Comparison of ENCODE assay signal across 10 mouse cellular contexts in the genomic region with DNA sequence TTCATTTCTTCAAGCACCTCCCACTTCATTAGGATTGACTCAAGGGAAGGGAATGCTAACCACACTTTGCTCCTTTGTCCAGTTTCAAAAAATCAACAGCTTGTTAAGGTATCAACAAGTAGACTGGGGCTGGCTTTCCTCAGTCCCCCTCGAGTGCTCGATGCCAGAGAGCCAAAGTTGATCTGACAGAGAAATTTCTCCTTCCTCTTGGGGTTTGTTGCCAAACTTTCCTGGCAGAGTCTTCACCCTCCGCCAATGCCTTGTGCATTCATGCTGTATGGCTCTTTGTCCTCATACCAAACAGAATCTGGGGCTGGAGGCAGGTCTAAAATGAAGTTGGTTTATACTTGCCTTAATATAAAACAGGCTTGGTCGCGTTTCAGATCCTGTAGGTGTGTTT.
DNase-seq lines count a peak whose midpoint lies in the region; ATAC-seq lines count a peak whose summit lies in the region.
"Had no signal": no experiment of that assay in that cellular context is flagged by ENCODE, and none has a peak within 500 bp of the region (broad histone marks: within the 10 kb centered on the region; RNA-seq: fewer than 3 reads in every experiment).

No protein-coding gene starts in this region.

- H3K36me3 ChIP-seq in heart, embryonic 12.5 days: no peaks in the 10 kb centered on the region
- no peaks in the 10 kb centered on the region for H3K36me3 ChIP-seq in embryonic facial prominence, embryonic 13.5 days
- H3K36me3 ChIP-seq in limb, embryonic 12.5 days: no peaks in the 10 kb centered on the region

- WGBS in heart, embryonic 12.5 days: 53% methylated on average over 5 of the region's 5 CpGs
- 36% methylated on average over 5 of the region's 5 CpGs for WGBS in embryonic facial prominence, embryonic 13.5 days
- WGBS in limb, embryonic 12.5 days: 59% methylated on average over 5 of the region's 5 CpGs

- no peak for ATAC-seq in heart, embryonic 12.5 days (ENCODE audit: insufficient number of reproducible peaks, low FRiP score)
- peak; percentile 81 for ATAC-seq in embryonic facial prominence, embryonic 13.5 days (ENCODE audit: insufficient number of reproducible peaks, insufficient read depth, low FRiP score, low TSS enrichment, low read depth)
- ATAC-seq in limb, embryonic 12.5 days (ENCODE audit: insufficient number of reproducible peaks, insufficient read depth, low FRiP score, low TSS enrichment, low read depth): no peak
- ATAC-seq: CD4-positive, CD25-positive, alpha-beta regulatory T cell, adult 4 months; intestine, postnatal 0 days had no signal

- intact Hi-C loops in heart, postnatal 10 days (cut with DNase I): no loop called here
- intact Hi-C loops in left cerebral cortex, postnatal 4 days (cut with DNase I): no loop called here

- peaks cover 16% of the 10 kb centered on the region for H3K4me1 ChIP-seq in heart, embryonic 12.5 days (replicated peaks)
- H3K4me1 ChIP-seq in embryonic facial prominence, embryonic 13.5 days: peaks cover 20% of the 10 kb centered on the region
- H3K4me1 ChIP-seq in limb, embryonic 12.5 days (replicated peaks): peaks cover 3% of the 10 kb centered on the region; the same call in 1 of the 2 replicates

- no peak overlapping the region for H3K4me2 ChIP-seq in heart, embryonic 12.5 days
- H3K4me2 ChIP-seq in embryonic facial prominence, embryonic 13.5 days: peak overlapping the region; percentile 36
- H3K4me2 ChIP-seq in limb, embryonic 12.5 days: no peak overlapping the region

- H3K9ac ChIP-seq in heart, embryonic 12.5 days: no peak overlapping the region
- no peak overlapping the region for H3K9ac ChIP-seq in embryonic facial prominence, embryonic 13.5 days
- no peak overlapping the region for H3K9ac ChIP-seq in limb, embryonic 12.5 days (replicated peaks)

- H3K4me3 ChIP-seq in heart, embryonic 12.5 days: no peak overlapping the region
- no peak overlapping the region for H3K4me3 ChIP-seq in embryonic facial prominence, embryonic 13.5 days
- H3K4me3 ChIP-seq in limb, embryonic 12.5 days (replicated peaks): no peak overlapping the region

- no peaks in the 10 kb centered on the region for H3K27me3 ChIP-seq in heart, embryonic 12.5 days (replicated peaks)
- no peaks in the 10 kb centered on the region for H3K27me3 ChIP-seq in embryonic facial prominence, embryonic 13.5 days
- H3K27me3 ChIP-seq in limb, embryonic 12.5 days: no peaks in the 10 kb centered on the region

- no peaks in the 10 kb centered on the region for H3K9me3 ChIP-seq in heart, embryonic 12.5 days (replicated peaks)
- H3K9me3 ChIP-seq in embryonic facial prominence, embryonic 13.5 days: no peaks in the 10 kb centered on the region
- H3K9me3 ChIP-seq in limb, embryonic 12.5 days: no peaks in the 10 kb centered on the region

- 0 out of 2 replicates have a peak overlapping the region, but pooled peaks have one; percentile 20 for H3K27ac ChIP-seq in heart, embryonic 12.5 days (ENCODE audit: poor library complexity, severe bottlenecking)
- peak overlapping the region; percentile 87 for H3K27ac ChIP-seq in embryonic facial prominence, embryonic 13.5 days
- H3K27ac ChIP-seq in limb, embryonic 12.5 days: peak overlapping the region; percentile 79

- no peak for DNase-seq in heart, postnatal 10 days
- DNase-seq in left cerebral cortex, postnatal 4 days: peak; percentile 35
- no peak for DNase-seq in left cerebral cortex, adult 9 months (ENCODE audit: low spot score in 2 of 2)
- no peak for DNase-seq in spleen, adult 18-20 months
- no peak for DNase-seq in thymus, postnatal 14 days

Comparison
In these comparisons a context has a peak if more than half of its experiments do, and no peak if none do; other contexts are left out.
1. H3K27ac ChIP-seq: peak in every context shown above with its lines; median percentile 87 in embryonic facial prominence, embryonic 13.5 days; 79 in limb, embryonic 12.5 days; 20 in heart, embryonic 12.5 days.